Mouse (Mus musculus): ENCODE measurements around the gene Rpn2. TPM values are rescaled to one million over a fixed set of nuclear protein-coding genes. Genes with fewer than 3 reads are reported as not detected.

Gene Rpn2
- polyA plus RNA-seq, 1 experiment from 2014 or later = 257 TPM

DNA sequence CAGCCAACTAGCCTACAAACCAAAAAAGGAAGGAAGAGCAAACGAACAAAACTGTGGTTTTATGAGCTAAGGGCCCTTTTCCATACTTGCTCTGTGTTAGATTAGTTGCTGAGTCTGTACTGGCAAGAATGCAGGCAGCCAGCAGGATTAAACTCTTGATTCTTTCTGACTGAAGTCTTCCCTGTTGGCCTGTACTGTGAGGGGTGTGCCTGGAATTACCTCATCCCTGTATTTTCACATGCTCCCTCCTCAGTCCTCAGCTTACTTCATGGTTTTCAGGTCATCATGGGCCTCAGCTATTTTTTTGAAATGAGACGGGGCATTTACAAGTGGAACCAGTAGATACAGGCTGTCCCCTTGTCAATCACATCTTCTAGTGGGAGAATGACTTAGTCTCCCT lies 46.4 kb downstream of the Rpn2 start:
- Histone ChIP-seq H3K9ac (replicated peaks; ENCODE audit: low read length) (no peak overlapping the region), H3K9me3 (replicated peaks; ENCODE audit: control insufficient read depth, low read length) (no peaks in the 10 kb centered on the region), H3K27ac (replicated peaks; ENCODE audit: low read depth, low read length) (no peak overlapping the region), H3K27me3 (ENCODE audit: control insufficient read depth, insufficient read depth, low read length) (no peaks in the 10 kb centered on the region), H3K4me1 (ENCODE audit: control insufficient read depth, insufficient read depth, low read length) (no peaks in the 10 kb centered on the region), H3K36me3 (replicated peaks; ENCODE audit: control insufficient read depth, insufficient read depth, low read depth, low read length) (peaks cover 18% of the 10 kb centered on the region), H3K4me3 (ENCODE audit: low read depth, low read length) (no peak overlapping the region), H3K4me2 (ENCODE audit: low read depth, low read length) (no peak overlapping the region)
- 90% methylated on average over 2 of the region's 2 CpGs for WGBS
- ATAC-seq (replicated peaks; ENCODE audit: insufficient number of reproducible peaks, low FRiP score, low TSS enrichment, low read depth) = no peak
- no peak for DNase-seq (ENCODE audit: low spot score)

DNA sequence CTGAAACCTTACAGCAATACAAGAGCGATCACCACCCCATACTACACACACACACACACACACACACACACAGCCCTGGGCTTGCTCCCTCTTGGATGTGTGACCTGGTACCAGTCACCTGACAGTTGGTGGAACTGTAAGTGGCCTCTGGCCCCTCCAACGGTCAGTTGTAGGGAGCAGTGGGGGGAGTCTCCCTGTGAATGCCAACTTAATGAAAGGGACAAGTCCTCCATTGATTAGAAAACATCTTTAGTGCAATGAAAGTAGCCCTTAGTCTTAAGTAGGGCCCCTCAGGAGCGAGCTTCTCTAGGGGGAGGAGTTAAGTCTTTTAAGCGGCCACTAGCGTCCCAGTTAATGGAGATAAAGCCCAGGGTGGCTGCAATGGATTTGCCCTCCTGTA lies 49.3 kb downstream of the Rpn2 start:
- H3K27me3 ChIP-seq (ENCODE audit: control insufficient read depth, insufficient read depth, low read length) = no peaks in the 10 kb centered on the region
- H3K36me3 ChIP-seq (replicated peaks; ENCODE audit: control insufficient read depth, insufficient read depth, low read depth, low read length) = peaks cover 10% of the 10 kb centered on the region
- H3K4me3 ChIP-seq (ENCODE audit: low read depth, low read length) = no peak overlapping the region
- H3K4me2 ChIP-seq (ENCODE audit: low read depth, low read length) = no peak overlapping the region
- WGBS = 33% methylated on average over 5 of the region's 5 CpGs
- DNase-seq (ENCODE audit: low spot score) (no peak), ATAC-seq (replicated peaks; ENCODE audit: insufficient number of reproducible peaks, low FRiP score, low TSS enrichment, low read depth) (peak; percentile 55)
- H3K9me3 ChIP-seq (replicated peaks; ENCODE audit: control insufficient read depth, low read length) = no peaks in the 10 kb centered on the region
- no peak overlapping the region; the same call in 1 of the 2 replicates for H3K27ac ChIP-seq (replicated peaks; ENCODE audit: low read depth, low read length)
- H3K4me1 ChIP-seq (ENCODE audit: control insufficient read depth, insufficient read depth, low read length) = no peaks in the 10 kb centered on the region
- no peak overlapping the region for H3K9ac ChIP-seq (replicated peaks; ENCODE audit: low read length)

DNA sequence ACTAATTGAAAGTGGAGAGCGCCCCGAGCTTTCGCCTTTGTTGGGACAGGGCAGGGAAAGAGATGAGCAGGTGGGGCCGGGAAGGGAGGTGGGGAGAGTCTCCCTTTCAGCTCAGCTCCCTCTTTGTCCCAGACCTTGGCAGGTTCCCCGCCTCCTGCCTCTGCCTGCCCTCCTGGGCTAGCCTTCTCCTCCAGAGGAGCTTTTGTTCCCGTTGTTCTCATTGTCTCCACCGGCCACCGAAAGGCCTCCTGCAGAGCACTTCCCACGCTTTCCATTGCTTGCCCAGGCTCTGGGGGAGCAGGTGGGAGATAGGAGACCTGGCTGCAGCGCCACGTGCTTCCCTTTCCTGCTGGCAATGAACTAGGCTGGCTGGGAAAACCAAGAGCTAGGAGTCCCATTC lies 49.8 kb downstream of the Rpn2 start:
- no peaks in the 10 kb centered on the region for H3K9me3 ChIP-seq (replicated peaks; ENCODE audit: control insufficient read depth, low read length)
- no peak overlapping the region; the same call in 1 of the 2 replicates for H3K27ac ChIP-seq (replicated peaks; ENCODE audit: low read depth, low read length)
- H3K27me3 ChIP-seq (ENCODE audit: control insufficient read depth, insufficient read depth, low read length) = no peaks in the 10 kb centered on the region
- H3K4me2 ChIP-seq (ENCODE audit: low read depth, low read length) = no peak overlapping the region
- DNase-seq (ENCODE audit: low spot score) (peak; percentile 58), ATAC-seq (replicated peaks; ENCODE audit: insufficient number of reproducible peaks, low FRiP score, low TSS enrichment, low read depth) (peak; percentile 62)
- H3K4me3 ChIP-seq (ENCODE audit: low read depth, low read length) = no peak overlapping the region
- 22% methylated on average over 11 of the region's 11 CpGs for WGBS
- H3K9ac ChIP-seq (replicated peaks; ENCODE audit: low read length) = no peak overlapping the region; the same call in 1 of the 2 replicates
- no peaks in the 10 kb centered on the region for H3K4me1 ChIP-seq (ENCODE audit: control insufficient read depth, insufficient read depth, low read length)
- peaks cover 9% of the 10 kb centered on the region for H3K36me3 ChIP-seq (replicated peaks; ENCODE audit: control insufficient read depth, insufficient read depth, low read depth, low read length)

DNA sequence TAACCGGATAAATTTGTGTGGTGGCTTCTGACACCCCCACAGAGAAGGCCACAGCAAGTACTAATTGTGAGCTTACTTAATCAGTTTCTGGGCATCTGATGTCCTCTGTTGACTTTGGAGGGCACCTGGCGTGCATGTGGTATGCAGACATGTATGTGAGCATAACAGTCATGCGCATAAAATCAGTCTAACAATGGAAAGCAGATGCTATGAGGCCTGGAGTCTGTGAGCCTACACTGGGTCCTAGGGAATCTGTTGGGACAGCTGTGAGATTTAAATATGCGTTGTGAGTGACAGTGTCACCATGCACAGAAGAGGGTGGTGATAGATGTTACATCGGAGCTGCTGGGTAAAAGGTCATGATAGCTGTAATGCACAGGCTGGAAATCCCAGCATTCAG lies 53.2 kb downstream of the Rpn2 start:
- DNase-seq (ENCODE audit: low spot score) (peak; percentile 61), ATAC-seq (replicated peaks; ENCODE audit: insufficient number of reproducible peaks, low FRiP score, low TSS enrichment, low read depth) (no peak)
- Histone ChIP-seq H3K9me3 (replicated peaks; ENCODE audit: control insufficient read depth, low read length) (no peaks in the 10 kb centered on the region), H3K27ac (replicated peaks; ENCODE audit: low read depth, low read length) (no peak overlapping the region), H3K4me2 (ENCODE audit: low read depth, low read length) (no peak overlapping the region), H3K27me3 (ENCODE audit: control insufficient read depth, insufficient read depth, low read length) (no peaks in the 10 kb centered on the region), H3K4me1 (ENCODE audit: control insufficient read depth, insufficient read depth, low read length) (no peaks in the 10 kb centered on the region), H3K36me3 (replicated peaks; ENCODE audit: control insufficient read depth, insufficient read depth, low read depth, low read length) (no peaks in the 10 kb centered on the region; the same call in 1 of the 2 replicates), H3K9ac (replicated peaks; ENCODE audit: low read length) (no peak overlapping the region), H3K4me3 (ENCODE audit: low read depth, low read length) (no peak overlapping the region)
- WGBS = 75% methylated on average over 5 of the region's 5 CpGs

DNA sequence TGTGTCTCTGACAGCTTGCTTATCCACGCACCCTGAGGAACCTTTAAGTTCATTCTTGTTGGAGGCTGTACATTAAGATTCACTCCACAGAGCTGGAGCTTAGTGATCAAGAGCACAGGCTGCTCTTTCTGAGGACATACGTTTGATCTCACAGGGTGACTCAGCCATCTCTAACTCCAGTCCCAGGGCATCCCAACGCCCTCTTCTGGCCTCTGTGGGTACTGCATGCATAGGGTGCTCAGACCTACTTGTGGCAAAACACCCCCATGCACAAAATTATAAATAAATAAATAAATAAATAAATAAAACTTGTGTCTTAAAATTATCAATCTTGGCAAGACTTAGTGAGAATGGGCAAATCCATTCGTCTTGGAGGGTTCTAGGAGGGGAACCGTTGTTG lies 59.8 kb downstream of the Rpn2 start:
- DNase-seq (ENCODE audit: low spot score) (peak; percentile 71), ATAC-seq (replicated peaks; ENCODE audit: insufficient number of reproducible peaks, low FRiP score, low TSS enrichment, low read depth) (no peak)
- H3K4me2 ChIP-seq (ENCODE audit: low read depth, low read length) = no peak overlapping the region
- no peaks in the 10 kb centered on the region for H3K4me1 ChIP-seq (ENCODE audit: control insufficient read depth, insufficient read depth, low read length)
- no peak overlapping the region for H3K4me3 ChIP-seq (ENCODE audit: low read depth, low read length)
- H3K9me3 ChIP-seq (replicated peaks; ENCODE audit: control insufficient read depth, low read length) = no peaks in the 10 kb centered on the region
- no peaks in the 10 kb centered on the region for H3K27me3 ChIP-seq (ENCODE audit: control insufficient read depth, insufficient read depth, low read length)
- WGBS = 38% methylated on average over 5 of the region's 5 CpGs
- H3K9ac ChIP-seq (replicated peaks; ENCODE audit: low read length) = no peak overlapping the region
- no peaks in the 10 kb centered on the region for H3K36me3 ChIP-seq (replicated peaks; ENCODE audit: control insufficient read depth, insufficient read depth, low read depth, low read length)
- no peak overlapping the region for H3K27ac ChIP-seq (replicated peaks; ENCODE audit: low read depth, low read length)

DNA sequence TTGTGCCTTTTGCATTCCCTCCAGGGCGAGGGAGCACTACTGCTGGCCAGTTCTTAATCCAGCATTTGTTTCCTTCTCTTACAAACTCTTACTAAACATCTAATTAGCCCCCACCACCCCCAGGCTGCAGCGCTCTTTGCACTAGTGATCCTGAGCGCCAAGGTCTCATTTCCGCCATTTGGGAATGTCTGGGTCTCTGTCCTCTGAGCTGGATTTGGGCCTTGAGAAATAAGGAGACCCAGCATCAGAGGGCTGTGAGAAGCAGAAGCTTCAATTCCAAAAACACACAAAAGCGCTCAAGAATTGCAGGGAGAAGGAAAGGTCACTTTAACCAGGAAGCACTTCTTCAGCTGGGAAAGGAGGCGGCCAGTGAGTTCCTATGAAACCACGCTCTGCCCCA lies 60.7 kb downstream of the Rpn2 start:
- Histone ChIP-seq H3K4me3 (ENCODE audit: low read depth, low read length) (no peak overlapping the region), H3K9ac (replicated peaks; ENCODE audit: low read length) (no peak overlapping the region), H3K27ac (replicated peaks; ENCODE audit: low read depth, low read length) (peak overlapping the region; percentile 11; the same call in 1 of the 2 replicates), H3K4me1 (ENCODE audit: control insufficient read depth, insufficient read depth, low read length) (no peaks in the 10 kb centered on the region), H3K27me3 (ENCODE audit: control insufficient read depth, insufficient read depth, low read length) (no peaks in the 10 kb centered on the region), H3K9me3 (replicated peaks; ENCODE audit: control insufficient read depth, low read length) (no peaks in the 10 kb centered on the region), H3K4me2 (ENCODE audit: low read depth, low read length) (no peak overlapping the region), H3K36me3 (replicated peaks; ENCODE audit: control insufficient read depth, insufficient read depth, low read depth, low read length) (no peaks in the 10 kb centered on the region)
- DNase-seq (ENCODE audit: low spot score) (no peak), ATAC-seq (replicated peaks; ENCODE audit: insufficient number of reproducible peaks, low FRiP score, low TSS enrichment, low read depth) (no peak)
- WGBS = 66% methylated on average over 7 of the region's 7 CpGs

DNA sequence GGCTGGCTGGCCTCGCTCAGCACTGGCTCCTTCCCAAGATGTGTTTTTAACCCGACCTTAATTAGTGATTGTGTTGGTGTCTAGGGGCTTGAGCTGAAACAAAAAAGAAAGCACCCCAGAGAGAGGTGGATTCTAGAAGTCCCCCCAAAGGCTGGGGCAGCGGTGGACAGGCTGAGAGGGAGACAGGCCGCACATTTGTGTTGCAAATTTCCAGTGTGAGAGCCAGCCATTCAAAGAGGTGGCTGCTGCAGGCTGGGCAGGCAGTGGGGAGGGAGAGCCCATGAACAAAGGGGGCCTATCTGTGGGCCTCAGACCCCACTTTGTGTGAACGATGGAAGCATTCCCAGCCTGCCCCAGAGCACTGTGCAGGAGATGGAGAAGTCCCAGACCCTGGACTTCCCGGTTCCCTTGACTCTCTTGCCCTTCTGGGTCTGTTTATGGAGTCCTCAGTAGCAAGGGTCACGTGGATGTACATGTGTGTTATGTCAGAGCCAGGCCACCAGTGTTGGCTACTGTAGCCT lies 61.5 kb downstream of the Rpn2 start:
- DNase-seq (ENCODE audit: low spot score) = peak; percentile 48
- Histone ChIP-seq H3K36me3 (replicated peaks; ENCODE audit: control insufficient read depth, insufficient read depth, low read depth, low read length) (no peaks in the 10 kb centered on the region), H3K4me2 (ENCODE audit: low read depth, low read length) (no peak overlapping the region), H3K9ac (replicated peaks; ENCODE audit: low read length) (0 out of 2 replicates have a peak overlapping the region, but pooled peaks have one; percentile 7), H3K27ac (replicated peaks; ENCODE audit: low read depth, low read length) (peak overlapping the region; percentile 57), H3K4me3 (ENCODE audit: low read depth, low read length) (no peak overlapping the region), H3K27me3 (ENCODE audit: control insufficient read depth, insufficient read depth, low read length) (no peaks in the 10 kb centered on the region), H3K9me3 (replicated peaks; ENCODE audit: control insufficient read depth, low read length) (no peaks in the 10 kb centered on the region), H3K4me1 (ENCODE audit: control insufficient read depth, insufficient read depth, low read length) (no peaks in the 10 kb centered on the region)
- peak; percentile 45; the same call in 1 of the 2 replicates for ATAC-seq (replicated peaks; ENCODE audit: insufficient number of reproducible peaks, low FRiP score, low TSS enrichment, low read depth)
- 23% methylated on average over 7 of the region's 7 CpGs for WGBS

DNA sequence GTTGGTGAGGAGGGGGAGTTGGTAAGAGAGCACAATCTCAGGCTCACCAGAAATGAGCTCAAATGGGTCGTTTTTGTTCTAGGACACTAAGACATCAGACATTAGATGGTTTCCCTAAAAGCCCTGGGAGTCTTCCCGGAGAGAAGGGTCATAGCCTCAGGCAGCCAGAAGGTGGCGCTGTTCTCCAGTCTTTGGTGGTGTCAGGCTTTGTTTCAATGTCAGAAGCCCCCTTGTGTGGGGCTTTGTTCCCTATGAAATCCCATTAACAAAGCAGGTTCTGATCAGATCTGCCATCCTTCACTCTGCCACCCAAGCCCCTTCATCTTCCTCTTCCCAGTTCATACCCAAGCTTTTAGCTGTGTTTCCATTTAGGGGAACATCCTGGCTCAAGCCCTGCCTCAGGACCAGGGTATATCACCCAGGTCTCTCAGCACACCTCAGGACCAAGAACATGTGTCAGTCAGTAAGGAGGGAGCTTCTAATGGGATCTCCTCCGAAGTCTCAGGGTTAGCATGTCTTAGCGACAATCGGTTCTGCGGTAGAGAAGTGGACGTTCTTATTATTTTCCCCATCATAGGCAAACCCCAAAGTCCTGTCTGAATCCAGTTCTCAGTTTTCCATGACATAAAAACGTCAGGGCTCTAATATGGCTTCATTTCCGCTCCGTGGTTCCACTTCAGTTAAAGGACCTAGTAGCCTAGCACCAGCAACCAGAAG lies 62.9 kb downstream of the Rpn2 start:
- Histone ChIP-seq H3K27me3 (ENCODE audit: control insufficient read depth, insufficient read depth, low read length) (no peaks in the 10 kb centered on the region), H3K4me3 (ENCODE audit: low read depth, low read length) (no peak overlapping the region), H3K27ac (replicated peaks; ENCODE audit: low read depth, low read length) (no peak overlapping the region), H3K9me3 (replicated peaks; ENCODE audit: control insufficient read depth, low read length) (no peaks in the 10 kb centered on the region), H3K9ac (replicated peaks; ENCODE audit: low read length) (peak overlapping the region; percentile 42), H3K4me2 (ENCODE audit: low read depth, low read length) (no peak overlapping the region), H3K36me3 (replicated peaks; ENCODE audit: control insufficient read depth, insufficient read depth, low read depth, low read length) (no peaks in the 10 kb centered on the region), H3K4me1 (ENCODE audit: control insufficient read depth, insufficient read depth, low read length) (no peaks in the 10 kb centered on the region)
- 37% methylated on average over 11 of the region's 11 CpGs for WGBS
- ATAC-seq (replicated peaks; ENCODE audit: insufficient number of reproducible peaks, low FRiP score, low TSS enrichment, low read depth) = 0 out of 2 replicates have a peak, but pooled peaks have one; percentile 21
- DNase-seq (ENCODE audit: low spot score) = peak; percentile 93

All from embryonic facial prominence, embryonic 11.5 days (tissue).